Comparison of ENCODE assay signal across 8 mouse cellular contexts in the genomic region with DNA sequence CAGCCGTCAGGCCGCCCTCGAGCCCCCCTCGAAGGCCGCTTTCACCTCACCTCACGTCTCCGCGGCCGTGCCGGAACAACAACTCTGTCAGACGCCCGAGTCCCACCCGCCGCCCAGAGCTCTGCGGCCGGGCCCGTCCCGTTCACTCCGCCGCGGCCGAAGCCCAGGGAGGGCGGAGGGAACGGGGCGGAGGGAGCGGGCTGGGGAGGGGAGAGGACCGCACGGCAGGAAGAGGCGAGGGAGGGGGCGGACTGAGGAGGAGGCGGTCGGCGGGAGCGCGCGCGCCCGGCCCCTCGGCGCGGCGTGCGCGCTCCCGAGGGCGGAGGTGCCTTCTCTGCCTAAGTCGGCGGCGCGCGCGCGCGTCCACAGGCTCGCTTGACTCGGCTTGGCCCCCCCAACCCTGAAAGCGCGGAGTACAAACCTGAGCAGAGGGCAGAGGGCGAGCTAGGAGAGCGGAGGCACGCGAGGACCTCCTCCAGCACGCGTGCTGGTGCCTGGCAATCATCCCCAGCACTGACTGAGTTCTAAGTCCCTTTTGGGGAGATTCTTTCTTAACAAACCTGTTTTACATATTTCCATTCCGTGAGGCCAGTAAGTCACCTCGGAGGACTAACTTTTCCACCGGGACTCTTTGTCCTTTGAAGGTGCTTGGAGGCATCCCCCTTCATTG. TPM values are rescaled to one million over a fixed set of nuclear protein-coding genes. Genes with fewer than 3 reads are reported as not detected.
DNase-seq lines count a peak whose midpoint lies in the region; ATAC-seq and TF ChIP-seq lines count a peak whose summit lies in the region.

A gene (minus strand): TSS at position 526 of the 670 bp plus-strand sequence.

- TF ChIP-seq CTCF in kidney, postnatal 0 days (IDR thresholded peaks at IDR 0.05; ENCODE audit: low read depth): no peak

- H3K4me2 ChIP-seq in heart, embryonic 12.5 days: peak within 1 kb of the TSS; percentile 75
- peak within 1 kb of the TSS; percentile 88 for H3K4me2 ChIP-seq in kidney, postnatal 0 days (ENCODE audit: low read length)
- peak within 1 kb of the TSS; percentile 84 for H3K4me2 ChIP-seq in liver, embryonic 11.5 days
- peak within 1 kb of the TSS; percentile 95 for H3K4me2 ChIP-seq in stomach, embryonic 14.5 days (replicated peaks; ENCODE audit: low read depth, low read length)

- peak; percentile 76 for ATAC-seq in erythroblast, adult 5-6 weeks (replicated peaks; ENCODE audit: low FRiP score, poor library complexity, severe bottlenecking)
- ATAC-seq in heart, embryonic 12.5 days (ENCODE audit: insufficient number of reproducible peaks, low FRiP score): peak; percentile 98
- peak; percentile 97 for ATAC-seq in kidney, postnatal 0 days (replicated peaks; ENCODE audit: low FRiP score, low read depth)
- ATAC-seq in liver, embryonic 11.5 days (replicated peaks; ENCODE audit: low FRiP score): peak; percentile 91
- ATAC-seq in stomach, embryonic 14.5 days (ENCODE audit: insufficient number of reproducible peaks, insufficient read depth, low FRiP score, low read depth): peak; percentile 95

- WGBS in heart, embryonic 12.5 days: under 1% methylated on average over 50 of the region's 67 CpGs
- under 1% methylated on average over 59 of the region's 67 CpGs for WGBS in kidney, postnatal 0 days
- WGBS in liver, embryonic 11.5 days: under 1% methylated on average over 67 of the region's 67 CpGs
- under 1% methylated on average over 58 of the region's 67 CpGs for WGBS in stomach, embryonic 14.5 days

- no peaks in the 10 kb centered on the region for H3K27me3 ChIP-seq in heart, embryonic 12.5 days (replicated peaks)
- no peaks in the 10 kb centered on the region for H3K27me3 ChIP-seq in kidney, postnatal 0 days (ENCODE audit: insufficient read depth, low read length)
- H3K27me3 ChIP-seq in liver, embryonic 11.5 days (replicated peaks; ENCODE audit: control insufficient read depth, insufficient read depth, low read length): no peaks in the 10 kb centered on the region
- no peaks in the 10 kb centered on the region for H3K27me3 ChIP-seq in stomach, embryonic 14.5 days (ENCODE audit: control insufficient read depth, insufficient read depth, low read length)

- no peaks in the 10 kb centered on the region for H3K4me1 ChIP-seq in heart, embryonic 12.5 days (replicated peaks)
- no peaks in the 10 kb centered on the region for H3K4me1 ChIP-seq in kidney, postnatal 0 days (replicated peaks; ENCODE audit: insufficient read depth, low read length)
- peaks cover 7% of the 10 kb centered on the region for H3K4me1 ChIP-seq in liver, embryonic 11.5 days (replicated peaks; ENCODE audit: control insufficient read depth, insufficient read depth, low read length)
- H3K4me1 ChIP-seq in stomach, embryonic 14.5 days (ENCODE audit: control insufficient read depth, insufficient read depth, low read length): no peaks in the 10 kb centered on the region

- H3K27ac ChIP-seq in heart, embryonic 12.5 days (ENCODE audit: poor library complexity, severe bottlenecking): peak within 1 kb of the TSS; percentile 88
- H3K27ac ChIP-seq in kidney, postnatal 0 days: peak within 1 kb of the TSS; percentile 72
- H3K27ac ChIP-seq in liver, embryonic 11.5 days (ENCODE audit: low read depth, low read length): peak within 1 kb of the TSS; percentile 88
- peak within 1 kb of the TSS; percentile 33; the same call in 1 of the 2 replicates for H3K27ac ChIP-seq in stomach, embryonic 14.5 days (ENCODE audit: low read length)

- peak; percentile 83 to 85 for DNase-seq in B cell, adult 2 months
- peak; percentile 95 for DNase-seq in brain, adult 2 months (ENCODE audit: low read depth, low spot score)
- peak; percentile 95 for DNase-seq in kidney, postnatal 0 days (ENCODE audit: low spot score)
- peak; percentile 90 for DNase-seq in liver, embryonic 11.5 days (ENCODE audit: low spot score)
- peak; percentile 93 for DNase-seq in naive thymus-derived CD4-positive, alpha-beta T cell, adult 2 months (ENCODE audit: low read depth)

- peaks cover 3% of the 10 kb centered on the region; the same call in 1 of the 2 replicates for H3K9me3 ChIP-seq in heart, embryonic 12.5 days (replicated peaks)
- H3K9me3 ChIP-seq in kidney, postnatal 0 days (replicated peaks; ENCODE audit: low read length): no peaks in the 10 kb centered on the region
- no peaks in the 10 kb centered on the region for H3K9me3 ChIP-seq in liver, embryonic 11.5 days (ENCODE audit: control insufficient read depth, low read length)
- no peaks in the 10 kb centered on the region for H3K9me3 ChIP-seq in stomach, embryonic 14.5 days (ENCODE audit: control insufficient read depth, low read depth, low read length)

- H3K9ac ChIP-seq in heart, embryonic 12.5 days: peak within 1 kb of the TSS; percentile 87
- H3K9ac ChIP-seq in kidney, postnatal 0 days (ENCODE audit: low read depth, low read length): peak within 1 kb of the TSS; percentile 85
- peak within 1 kb of the TSS; percentile 93 for H3K9ac ChIP-seq in liver, embryonic 11.5 days (ENCODE audit: low read depth, low read length)
- H3K9ac ChIP-seq in stomach, embryonic 14.5 days (replicated peaks; ENCODE audit: low read depth, low read length): peak within 1 kb of the TSS; percentile 90

- no peaks in the 10 kb centered on the region for H3K36me3 ChIP-seq in heart, embryonic 12.5 days
- H3K36me3 ChIP-seq in kidney, postnatal 0 days (ENCODE audit: insufficient read depth, low read length): no peaks in the 10 kb centered on the region
- no peaks in the 10 kb centered on the region for H3K36me3 ChIP-seq in liver, embryonic 11.5 days (ENCODE audit: control insufficient read depth, insufficient read depth, low read length)
- no peaks in the 10 kb centered on the region for H3K36me3 ChIP-seq in stomach, embryonic 14.5 days (ENCODE audit: control insufficient read depth, insufficient read depth, low read length)

- H3K4me3 ChIP-seq in heart, embryonic 12.5 days: peak within 1 kb of the TSS; percentile 91
- H3K4me3 ChIP-seq in kidney, postnatal 0 days (replicated peaks; ENCODE audit: low read depth, low read length): peak within 1 kb of the TSS; percentile 94
- H3K4me3 ChIP-seq in liver, embryonic 11.5 days (ENCODE audit: low read depth, low read length): peak within 1 kb of the TSS; percentile 97
- peak within 1 kb of the TSS; percentile 93 for H3K4me3 ChIP-seq in stomach, embryonic 14.5 days (ENCODE audit: low read depth, low read length)

RNA-seq across cellular contexts. Expression of the gene that starts here (rescaled TPM):
- 82.3 and 161 TPM in 2 replicates for total RNA-seq in erythroblast, adult 5-6 weeks (2015; ENCODE audit: low replicate concordance)
- 105 and 110 TPM in 2 replicates for total RNA-seq in erythroblast, adult 5-6 weeks (2017; ENCODE audit: low replicate concordance)
- polyA plus RNA-seq in heart, embryonic 12.5 days (2016; fragmentation: Nextera tagmentation; extraction: Ambion mirVana): 79.7 and 81.0 TPM in 2 replicates
- 10.7 and 12.0 TPM in 2 replicates for polyA plus RNA-seq in kidney, postnatal 0 days (2015; fragmentation: Nextera tagmentation; extraction: Ambion mirVana)
- 63.5 and 69.3 TPM in 2 replicates for polyA plus RNA-seq in liver, embryonic 11.5 days (2014; fragmentation: Nextera tagmentation; extraction: Ambion mirVana)
- 26.7 and 29.1 TPM in 2 replicates for polyA plus RNA-seq in stomach, embryonic 14.5 days (2014; fragmentation: Nextera tagmentation; extraction: Ambion mirVana)

Comparison
In these comparisons a context has a peak if more than half of its experiments do, and no peak if none do; other contexts are left out.
1. Peak in every context shown above with its lines: DNase-seq, ATAC-seq, H3K4me3 ChIP-seq and H3K27ac ChIP-seq.
2. H3K27ac ChIP-seq: peak in every context shown above with its lines; median percentile 88 in heart, embryonic 12.5 days; 88 in liver, embryonic 11.5 days; 72 in kidney, postnatal 0 days; 33 in stomach, embryonic 14.5 days.